Mouse (Mus musculus): ENCODE measurements around the gene Mettl21a. TPM values are rescaled to one million over a fixed set of nuclear protein-coding genes. Genes with fewer than 3 reads are reported as not detected.
A peak's percentile ranks its signal among the peaks of the same experiment; 100 is the strongest.
"Not testable (repeated sequence)": the region's sequence is repeated elsewhere in the genome, so short reads cannot be mapped to it uniquely, and the experiment has no call there.

Gene Mettl21a
- polyA plus RNA-seq (2016; fragmentation: Nextera tagmentation; extraction: Ambion mirVana) = 20.7 and 21.1 TPM in 2 replicates

DNA sequence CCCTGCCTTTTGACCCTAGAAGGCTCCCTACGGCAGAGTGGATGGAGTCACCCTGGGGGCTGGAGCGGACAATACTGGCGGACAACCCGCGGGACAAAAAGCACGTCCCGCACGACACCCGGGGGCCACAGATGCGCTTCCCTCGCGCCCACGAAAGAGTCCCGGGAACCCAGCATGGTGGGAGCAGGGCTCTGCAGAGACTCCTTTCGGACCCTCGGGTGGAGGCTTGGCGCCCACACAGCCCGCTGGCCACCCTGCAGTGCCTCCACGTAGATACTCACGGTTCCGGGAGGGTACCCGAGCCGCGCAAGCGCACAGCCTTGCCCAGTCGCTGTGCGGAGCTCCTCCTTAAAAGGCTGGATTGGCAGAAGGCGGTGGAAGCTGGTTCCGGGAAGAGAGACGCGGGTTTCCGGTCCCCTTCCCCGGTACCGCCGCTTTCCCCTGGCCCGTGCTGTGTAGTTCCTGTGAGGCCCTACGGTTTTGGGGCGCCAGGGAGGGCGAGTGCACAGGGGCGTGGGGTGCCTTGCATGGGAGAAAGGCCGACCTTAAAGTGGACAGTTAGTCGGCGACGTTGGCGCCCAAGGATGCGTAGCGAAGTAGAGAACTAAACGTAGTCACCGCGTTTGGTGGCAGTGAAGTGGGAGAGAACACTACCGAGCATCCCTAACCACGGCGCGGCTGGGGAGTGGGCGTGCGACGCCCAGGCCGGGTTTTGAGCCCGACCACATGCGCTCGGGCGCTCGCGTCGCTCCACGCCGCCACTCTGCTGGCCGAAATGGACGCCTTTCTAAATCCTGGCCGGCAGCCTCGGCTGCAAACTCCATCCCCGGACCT, at the start of gene Mettl21a:
Gene Mettl21a (minus strand): TSS at position 362 of the 834 bp plus-strand sequence.
- peak within 1 kb of the TSS; percentile 67 for H3K4me2 ChIP-seq (replicated peaks)
- H3K9ac ChIP-seq = peak within 1 kb of the TSS; percentile 90
- peaks cover 18% of the 10 kb centered on the region for H3K4me1 ChIP-seq
- no peaks in the 10 kb centered on the region for H3K27me3 ChIP-seq
- H3K36me3 ChIP-seq = 0 out of 2 replicates have a peak, but pooled peaks cover 7% of the 10 kb centered on the region
- no peaks in the 10 kb centered on the region for H3K9me3 ChIP-seq (replicated peaks)
- peak; percentile 96 for ATAC-seq (ENCODE audit: low FRiP score)
- under 1% methylated on average over 72 of the region's 72 CpGs for WGBS
- peak within 1 kb of the TSS; percentile 65 for H3K4me3 ChIP-seq
- peak within 1 kb of the TSS; percentile 94 for H3K27ac ChIP-seq

DNA sequence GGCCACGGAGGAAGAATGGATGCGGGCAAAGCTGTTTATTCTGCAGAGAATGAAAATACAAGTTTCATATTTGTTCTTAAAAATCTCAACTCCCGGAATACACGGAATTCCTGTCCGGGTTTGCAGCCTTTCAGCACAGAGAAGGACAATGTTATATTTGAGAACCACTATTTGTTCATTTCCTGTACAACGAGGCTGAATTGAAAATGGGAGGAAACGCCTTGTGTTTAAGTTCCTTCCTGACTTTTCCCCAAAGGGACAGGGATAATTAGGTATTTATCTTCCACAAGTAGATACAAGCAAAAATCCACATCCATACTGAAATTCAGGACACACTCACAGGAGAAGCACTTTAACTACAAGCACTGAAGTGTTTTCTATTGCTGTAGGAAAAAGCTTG, 41.8 kb upstream of the Mettl21a start:
- Histone ChIP-seq H3K9me3 (replicated peaks) (no peaks in the 10 kb centered on the region), H3K4me3 (no peak overlapping the region), H3K27ac (no peak overlapping the region), H3K4me1 (no peaks in the 10 kb centered on the region), H3K4me2 (replicated peaks) (no peak overlapping the region), H3K27me3 (no peaks in the 10 kb centered on the region), H3K36me3 (no peaks in the 10 kb centered on the region), H3K9ac (no peak overlapping the region)
- WGBS = 73% methylated on average over 7 of the region's 7 CpGs
- no peak for ATAC-seq (ENCODE audit: low FRiP score)

DNA sequence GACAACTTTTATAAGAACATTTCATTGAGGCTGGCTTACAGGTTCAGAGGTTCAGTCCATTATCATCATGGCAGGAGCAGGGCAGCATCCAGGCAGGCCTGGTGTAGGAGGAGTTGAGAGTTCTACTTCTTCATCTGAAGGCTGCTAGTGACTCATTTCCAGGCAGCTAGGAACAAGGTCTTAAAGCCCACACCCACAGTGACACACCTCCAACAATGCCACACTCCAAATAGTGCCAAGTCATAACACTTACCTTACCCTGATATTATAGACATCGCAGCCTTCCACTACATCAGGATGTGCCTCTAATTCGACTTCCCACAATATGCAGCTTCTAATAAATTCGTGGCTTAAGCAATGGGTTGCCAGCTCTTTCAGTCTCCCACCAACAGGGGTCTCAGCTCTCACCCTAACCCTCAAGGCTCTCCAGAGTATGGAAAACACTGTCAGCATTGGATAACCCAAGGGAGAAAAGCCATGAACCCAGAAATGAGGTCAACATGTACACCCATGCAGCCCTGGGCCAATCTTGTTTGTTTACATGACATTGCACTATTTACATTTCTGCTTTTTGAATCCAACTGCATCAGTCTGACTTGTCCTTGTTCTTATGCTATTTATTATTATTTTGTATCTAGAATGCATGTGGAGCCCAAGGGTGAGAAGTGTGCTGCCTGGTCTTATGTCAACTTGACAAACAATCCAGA, 39.5 kb upstream of the Mettl21a start:
- H3K27ac ChIP-seq = no peak overlapping the region
- H3K4me3 ChIP-seq = no peak overlapping the region
- no peak for ATAC-seq (ENCODE audit: low FRiP score)

DNA sequence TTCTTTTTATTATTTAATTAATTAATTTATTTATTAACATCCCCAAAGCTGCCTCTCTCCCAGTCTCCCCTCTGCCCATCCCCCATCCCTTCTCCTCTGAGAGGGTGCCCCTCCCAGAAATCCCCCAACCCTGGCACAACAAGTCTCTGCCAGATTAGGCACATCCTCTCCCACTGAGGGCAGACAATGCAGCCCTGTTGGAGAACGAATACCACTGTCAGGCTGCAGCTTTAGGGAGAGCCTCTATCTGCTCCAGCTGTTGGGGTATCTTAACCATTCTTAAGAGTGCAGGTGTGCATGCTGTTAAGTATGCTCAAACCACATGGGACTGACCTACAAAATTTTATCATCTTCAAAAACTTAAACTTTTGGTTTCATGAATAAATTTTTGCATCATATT, 38.4 kb upstream of the Mettl21a start:
- Histone ChIP-seq H3K27ac (no peak overlapping the region), H3K4me3 (no peak overlapping the region), H3K9me3 (replicated peaks) (no peaks in the 10 kb centered on the region), H3K9ac (no peak overlapping the region), H3K36me3 (no peaks in the 10 kb centered on the region), H3K4me1 (no peaks in the 10 kb centered on the region), H3K27me3 (no peaks in the 10 kb centered on the region), H3K4me2 (replicated peaks) (no peak overlapping the region)
- WGBS = 3% methylated on average over 1 of the region's 1 CpGs
- ATAC-seq (ENCODE audit: low FRiP score) = no peak

More for the DNA sequence above, 39.5 kb upstream of the Mettl21a start:
- Histone ChIP-seq H3K27me3 (no peaks in the 10 kb centered on the region), H3K9ac (no peak overlapping the region), H3K36me3 (no peaks in the 10 kb centered on the region), H3K4me2 (replicated peaks) (no peak overlapping the region), H3K9me3 (replicated peaks) (no peaks in the 10 kb centered on the region), H3K4me1 (no peaks in the 10 kb centered on the region)
- 79% methylated on average over 3 of the region's 3 CpGs for WGBS

DNA sequence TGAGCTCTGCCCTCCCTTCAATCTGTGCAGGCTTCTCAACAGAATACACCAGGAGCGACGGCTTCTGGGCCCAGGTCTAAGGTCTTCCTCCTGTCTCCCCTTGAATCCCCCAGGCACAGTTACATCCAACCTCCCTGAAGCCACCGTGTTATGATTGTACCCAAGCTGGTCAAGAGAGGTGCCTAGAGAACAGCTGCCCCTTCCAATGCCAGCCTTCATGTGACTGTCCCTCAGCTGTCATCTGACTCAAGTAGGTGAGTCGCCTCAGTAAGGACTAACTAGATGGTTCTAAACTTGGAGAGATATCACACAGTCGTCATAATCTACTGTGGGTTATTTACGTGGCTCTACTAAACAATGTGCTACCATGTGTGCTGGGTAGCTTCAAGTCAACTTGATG, 36.7 kb upstream of the Mettl21a start:
- Histone ChIP-seq H3K9ac (no peak overlapping the region), H3K4me2 (replicated peaks) (no peak overlapping the region), H3K4me1 (no peaks in the 10 kb centered on the region), H3K27me3 (no peaks in the 10 kb centered on the region), H3K27ac (no peak overlapping the region), H3K9me3 (replicated peaks) (no peaks in the 10 kb centered on the region), H3K36me3 (no peaks in the 10 kb centered on the region), H3K4me3 (no peak overlapping the region)
- ATAC-seq (ENCODE audit: low FRiP score) = no peak
- WGBS = 93% methylated on average over 6 of the region's 6 CpGs

DNA sequence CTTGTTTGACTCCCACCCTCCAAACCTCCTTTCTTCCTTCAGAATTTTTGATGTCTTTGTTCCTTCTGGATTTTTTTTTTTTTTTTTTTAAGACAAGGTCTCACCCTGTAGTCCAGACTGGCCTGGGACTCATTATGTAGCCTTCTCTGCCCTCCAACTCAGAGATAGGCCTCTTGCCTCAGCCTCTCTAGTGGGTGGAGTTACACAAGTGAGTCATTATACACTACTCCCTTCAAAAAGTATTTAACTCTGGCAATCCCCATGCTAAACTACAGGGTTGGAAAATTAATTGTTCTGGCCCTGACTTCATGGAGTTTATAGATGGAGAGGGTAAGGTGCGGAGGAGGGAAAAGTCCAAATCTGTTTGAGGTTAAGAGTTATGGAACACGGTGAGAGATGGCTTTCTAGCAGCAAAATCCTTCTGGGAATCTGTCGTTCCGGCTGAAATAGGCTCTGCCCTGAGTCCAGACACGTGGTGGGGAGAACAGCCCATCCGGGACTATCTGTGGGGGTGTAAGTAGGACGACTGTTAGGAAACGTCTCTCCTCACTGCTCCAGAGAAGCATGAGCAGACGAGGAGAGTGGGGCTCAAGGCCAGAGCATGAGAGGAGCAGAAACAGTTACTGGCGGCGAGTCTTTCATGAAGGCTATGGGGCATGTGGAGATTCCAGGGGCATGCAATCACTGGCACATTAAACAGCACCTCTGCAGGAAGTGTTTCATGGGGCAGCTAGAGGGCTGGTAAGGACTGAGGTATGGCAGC, 32.5 kb upstream of the Mettl21a start:
- Histone ChIP-seq H3K4me3 (no peak overlapping the region), H3K9ac (no peak overlapping the region), H3K4me2 (replicated peaks) (no peak overlapping the region), H3K27ac (no peak overlapping the region), H3K9me3 (replicated peaks) (no peaks in the 10 kb centered on the region), H3K27me3 (no peaks in the 10 kb centered on the region), H3K4me1 (no peaks in the 10 kb centered on the region), H3K36me3 (no peaks in the 10 kb centered on the region)
- 79% methylated on average over 11 of the region's 11 CpGs for WGBS
- no peak for ATAC-seq (ENCODE audit: low FRiP score)

DNA sequence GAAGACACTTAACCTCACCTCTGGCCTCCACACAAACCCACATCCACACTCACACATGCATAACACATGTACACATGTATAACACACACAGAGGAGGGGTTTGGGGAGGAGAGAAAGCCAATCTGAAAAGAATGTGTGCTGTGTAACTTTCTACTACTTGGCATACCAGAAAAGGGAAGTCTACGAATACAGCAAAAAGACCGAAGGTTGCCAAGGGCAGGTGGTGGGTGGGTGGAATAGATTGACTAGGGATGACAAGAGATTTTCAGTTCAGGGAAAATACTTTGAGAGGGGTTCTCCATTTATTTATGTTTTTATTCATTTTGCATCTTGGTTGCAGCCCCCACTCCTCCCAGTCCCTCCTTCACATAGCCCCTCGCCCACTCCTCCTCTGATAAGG, 27.5 kb upstream of the Mettl21a start:
- no peaks in the 10 kb centered on the region for H3K9me3 ChIP-seq (replicated peaks)
- ATAC-seq (ENCODE audit: low FRiP score) = no peak

DNA sequence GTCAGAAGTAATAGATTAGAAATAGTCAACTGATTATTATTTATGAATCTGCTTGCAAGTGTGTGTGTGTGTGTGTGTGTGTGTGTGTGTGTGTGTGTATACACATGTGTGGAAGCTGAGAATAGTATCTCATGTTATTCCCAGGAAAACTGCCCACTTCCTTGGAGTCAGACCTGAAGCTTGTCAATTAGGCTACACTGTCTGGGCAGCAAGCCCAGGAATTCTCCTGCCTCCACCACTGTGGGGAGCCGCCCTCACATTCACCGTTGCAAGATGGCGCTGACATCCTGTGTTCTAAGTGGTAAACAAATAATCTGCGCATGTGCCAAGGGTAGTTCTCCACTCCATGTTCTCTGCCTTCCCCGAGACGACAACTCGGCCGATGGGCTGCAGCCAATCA, 25.5 kb upstream of the Mettl21a start:
- H3K4me2 ChIP-seq (replicated peaks); H3K27me3 ChIP-seq; H3K36me3 ChIP-seq; H3K4me3 ChIP-seq; H3K9me3 ChIP-seq (replicated peaks); ATAC-seq (ENCODE audit: low FRiP score); H3K4me1 ChIP-seq; H3K9ac ChIP-seq; H3K27ac ChIP-seq: not testable (repeated sequence)
- 92% methylated on average over 8 of the region's 8 CpGs for whole genome bisulfite sequencing

More for the DNA sequence above, 27.5 kb upstream of the Mettl21a start:
- 97% methylated on average over 3 of the region's 3 CpGs for WGBS
- no peak overlapping the region for H3K27ac ChIP-seq
- no peaks in the 10 kb centered on the region for H3K4me1 ChIP-seq
- H3K9ac ChIP-seq = no peak overlapping the region
- no peaks in the 10 kb centered on the region for H3K27me3 ChIP-seq
- no peaks in the 10 kb centered on the region for H3K36me3 ChIP-seq
- H3K4me3 ChIP-seq = no peak overlapping the region
- no peak overlapping the region for H3K4me2 ChIP-seq (replicated peaks)

DNA sequence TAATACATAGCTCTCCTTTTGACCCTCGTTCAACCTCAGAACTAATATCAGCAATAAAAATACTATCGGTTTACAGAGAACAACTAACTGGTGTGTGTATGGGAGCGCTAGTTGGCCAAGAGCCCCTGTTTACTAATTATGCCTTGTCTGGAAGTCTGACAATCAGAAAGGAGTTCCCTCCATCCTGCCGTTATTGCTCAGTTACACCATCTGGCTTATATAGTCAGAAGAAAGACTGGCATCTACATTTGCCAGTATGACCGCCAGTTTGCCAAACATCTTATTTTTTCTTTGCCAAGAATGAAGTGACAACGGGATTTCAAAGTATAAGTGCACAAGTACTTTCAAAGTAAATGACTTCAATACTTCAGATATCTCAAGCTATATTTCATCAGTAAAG, 24.0 kb upstream of the Mettl21a start:
- Histone ChIP-seq H3K36me3 (no peaks in the 10 kb centered on the region), H3K4me3 (no peak overlapping the region), H3K27me3 (no peaks in the 10 kb centered on the region), H3K9me3 (replicated peaks) (no peaks in the 10 kb centered on the region), H3K9ac (no peak overlapping the region), H3K4me2 (replicated peaks) (no peak overlapping the region), H3K4me1 (no peaks in the 10 kb centered on the region), H3K27ac (no peak overlapping the region)
- WGBS = 94% methylated on average over 6 of the region's 6 CpGs
- ATAC-seq (ENCODE audit: low FRiP score) = no peak

DNA sequence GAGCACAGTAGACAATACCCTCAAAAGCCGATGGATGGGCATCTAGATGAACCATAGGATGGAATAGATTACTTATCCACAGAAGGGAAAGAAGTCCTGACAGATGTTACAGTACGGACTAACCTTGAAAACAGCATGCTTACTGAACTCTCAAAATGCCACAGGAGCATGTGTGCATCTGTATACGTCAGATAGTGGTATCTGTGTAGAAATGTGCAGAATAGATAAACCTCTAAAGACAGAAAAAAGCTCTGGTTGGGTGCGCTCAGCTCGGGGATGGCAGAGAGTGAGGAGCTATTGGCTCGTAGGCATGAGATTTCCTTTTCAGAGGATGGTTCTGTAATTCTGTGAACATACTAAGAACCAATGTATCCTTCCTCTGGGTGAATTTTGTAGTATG, 22.2 kb upstream of the Mettl21a start:
- no peaks in the 10 kb centered on the region for H3K27me3 ChIP-seq
- H3K4me3 ChIP-seq = no peak overlapping the region
- H3K27ac ChIP-seq = no peak overlapping the region
- ATAC-seq (ENCODE audit: low FRiP score) = no peak
- no peak overlapping the region for H3K9ac ChIP-seq
- H3K9me3 ChIP-seq (replicated peaks) = no peaks in the 10 kb centered on the region
- WGBS = 92% methylated on average over 6 of the region's 6 CpGs
- no peak overlapping the region for H3K4me2 ChIP-seq (replicated peaks)
- H3K4me1 ChIP-seq = no peaks in the 10 kb centered on the region
- H3K36me3 ChIP-seq = no peaks in the 10 kb centered on the region

DNA sequence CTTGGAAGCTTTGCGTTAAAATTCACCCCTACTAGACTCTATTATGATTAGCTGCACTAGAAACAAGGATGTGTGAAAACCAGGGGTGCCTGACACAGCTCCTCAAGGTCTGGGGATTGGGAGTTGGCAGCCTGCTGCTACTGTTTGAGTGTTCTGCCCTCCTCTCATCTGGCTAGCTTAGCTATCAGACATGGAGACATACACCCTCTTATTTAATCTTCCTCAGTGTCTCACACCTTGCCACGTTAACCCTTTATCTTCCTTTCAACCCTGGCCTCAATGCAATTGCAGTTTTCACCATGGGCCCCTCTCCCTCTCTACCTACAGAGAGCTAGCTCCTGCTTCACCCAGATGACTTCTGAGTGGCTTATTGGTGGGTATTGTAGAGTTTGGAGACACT, 18.6 kb upstream of the Mettl21a start:
- no peak for ATAC-seq (ENCODE audit: low FRiP score)
- Histone ChIP-seq H3K9me3 (replicated peaks) (no peaks in the 10 kb centered on the region), H3K4me1 (no peaks in the 10 kb centered on the region), H3K27me3 (no peaks in the 10 kb centered on the region), H3K27ac (no peak overlapping the region), H3K9ac (no peak overlapping the region), H3K36me3 (no peaks in the 10 kb centered on the region), H3K4me2 (replicated peaks) (no peak overlapping the region), H3K4me3 (no peak overlapping the region)
- 78% methylated on average over 2 of the region's 2 CpGs for WGBS

DNA sequence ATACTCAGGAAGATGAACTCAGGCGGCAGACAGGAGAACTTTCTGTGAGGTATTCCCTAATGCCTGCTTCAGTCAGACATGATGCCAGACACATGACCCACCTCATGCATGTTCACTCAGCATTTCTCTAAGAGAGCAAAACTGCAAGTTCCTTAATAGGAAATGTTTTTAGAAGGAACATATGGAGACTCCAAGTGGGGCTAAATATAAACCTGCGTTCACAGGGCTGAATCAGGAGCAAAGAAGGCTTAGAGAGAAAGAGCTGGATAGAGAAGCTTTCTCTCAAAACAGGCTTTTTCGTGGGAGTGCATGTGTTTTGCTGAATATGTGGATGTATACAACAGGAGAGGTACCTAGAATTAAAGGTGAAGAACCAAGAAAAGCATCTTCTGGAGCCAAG, 16.2 kb upstream of the Mettl21a start:
- WGBS = 80% methylated on average over 3 of the region's 3 CpGs
- H3K9me3 ChIP-seq (replicated peaks) = no peaks in the 10 kb centered on the region
- ATAC-seq (ENCODE audit: low FRiP score) = no peak

More for the DNA sequence above, 16.2 kb upstream of the Mettl21a start:
- H3K27me3 ChIP-seq = no peaks in the 10 kb centered on the region
- H3K4me2 ChIP-seq (replicated peaks) = no peak overlapping the region
- H3K4me3 ChIP-seq = no peak overlapping the region
- no peaks in the 10 kb centered on the region for H3K4me1 ChIP-seq
- H3K36me3 ChIP-seq = no peaks in the 10 kb centered on the region
- no peak overlapping the region for H3K27ac ChIP-seq
- H3K9ac ChIP-seq = no peak overlapping the region

Data from hindbrain, embryonic 12.5 days (tissue).